Mouse (Mus musculus) embryonic facial prominence, embryonic 12.5 days (tissue): Measurements from ENCODE around the gene Znrf4. TPM values are rescaled to one million over a fixed set of nuclear protein-coding genes. Genes with fewer than 3 reads are reported as not detected.
A peak's percentile ranks its signal among the peaks of the same experiment; 100 is the strongest.

Source experiments
- ATAC-seq: fragments of 200-750 bp; cut with Nextera tagmentation; 2 replicates; pipeline ENCODE4 v1.8.0; 2017; ENCODE audit not compliant: insufficient number of reproducible peaks, insufficient read depth, low FRiP score, low TSS enrichment
- H3K27ac ChIP-seq: fragments of 300-500 bp; sonication (generic); 2 replicates; pipeline ENCODE4 v1.5.1; 2016; ENCODE audit warnings: mild to moderate bottlenecking
- H3K27me3 ChIP-seq: fragments of 300-500 bp; sonication (generic); 2 replicates; pipeline ENCODE4 v1.6.1; 2016; ENCODE audit warnings: mild to moderate bottlenecking, moderate library complexity
- H3K36me3 ChIP-seq: fragments of 300-500 bp; sonication (generic); 2 replicates; pipeline ENCODE4 v1.6.1; 2016; ENCODE audit warnings: mild to moderate bottlenecking
- H3K4me1 ChIP-seq: fragments of 300-500 bp; sonication (generic); 2 replicates; pipeline ENCODE4 v1.6.1; 2016
- H3K4me2 ChIP-seq: fragments of 300-500 bp; sonication (generic); replicated peaks from 2 replicates; pipeline ENCODE4 v1.6.1; 2016; ENCODE audit warnings: mild to moderate bottlenecking, moderate library complexity
- H3K4me3 ChIP-seq: fragments of 300-500 bp; sonication (generic); 2 replicates; pipeline ENCODE4 v1.5.1; 2016; ENCODE audit warnings: mild to moderate bottlenecking
- H3K9ac ChIP-seq: fragments of 300-500 bp; sonication (generic); 2 replicates; pipeline ENCODE4 v1.6.1; 2016; ENCODE audit warnings: mild to moderate bottlenecking, moderate library complexity
- H3K9me3 ChIP-seq: fragments of 300-500 bp; sonication (generic); 2 replicates; pipeline ENCODE4 v1.6.1; 2016; ENCODE audit warnings: mild to moderate bottlenecking, moderate library complexity
- WGBS: fragments of 180-500 bp; shearing (Covaris S2); methylation state at CpG from one replicate; pipeline ENCODE4 v1.1.7; 2016; 5-methylcytosine and 5-hydroxymethylcytosine counted together
- polyA plus RNA-seq: library from polyadenylated mRNA; unstranded; fragments of >200 nt; fragmentation: Nextera tagmentation; extraction: Ambion mirVana; gene quantifications from 2 replicates; pipeline ENCODE4 v1.2.1, GENCODE M21; 2016

Znrf4 gene
- polyA plus RNA-seq, 1 experiment from 2014 or later, result not detected

- H3K9me3 ChIP-seq, result no peaks in the 10 kb centered on the region
- no peaks in the 10 kb centered on the region for H3K27me3 ChIP-seq
- ATAC-seq, result no peak
- no peak overlapping the region for H3K4me3 ChIP-seq
- no peak overlapping the region for H3K27ac ChIP-seq
- H3K36me3 ChIP-seq, result no peaks in the 10 kb centered on the region
- H3K9ac ChIP-seq, result no peak overlapping the region
- no peak overlapping the region for H3K4me2 ChIP-seq
- 62% methylated on average over 17 of the region's 17 CpGs for WGBS
- 0 out of 2 replicates have a peak, but pooled peaks cover 3% of the 10 kb centered on the region for H3K4me1 ChIP-seq
Observed at GRCm38 (mm10) chr17:56547116-56547845, 35.0 kb upstream of the Znrf4 start.

DNA sequence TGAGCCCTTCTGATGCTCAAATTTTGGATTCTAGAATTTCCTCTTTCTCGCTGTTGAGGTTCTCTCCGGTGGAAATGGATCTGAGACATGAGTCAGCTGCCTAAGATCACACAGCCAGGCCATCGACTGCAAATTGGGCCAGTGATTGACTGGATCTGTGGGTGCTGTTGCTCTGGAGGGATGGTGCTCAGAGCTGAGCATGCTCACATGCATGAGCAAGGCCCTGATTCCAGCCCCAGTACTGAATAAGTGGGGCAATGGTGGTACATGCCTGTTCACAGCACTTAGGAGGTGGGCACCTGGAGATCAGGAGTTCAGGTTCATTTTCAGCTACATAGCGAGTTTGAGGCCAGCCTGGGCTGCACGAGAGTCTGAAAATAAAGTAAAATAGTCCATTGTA lies 34.3 kb upstream of the Znrf4 start:
- no peaks in the 10 kb centered on the region for H3K27me3 ChIP-seq
- H3K9ac ChIP-seq, result no peak overlapping the region
- H3K9me3 ChIP-seq, result no peaks in the 10 kb centered on the region
- WGBS, result 83% methylated on average over 5 of the region's 5 CpGs
- ATAC-seq, result no peak
- no peaks in the 10 kb centered on the region for H3K36me3 ChIP-seq
- no peak overlapping the region for H3K27ac ChIP-seq
- 0 out of 2 replicates have a peak, but pooled peaks cover 3% of the 10 kb centered on the region for H3K4me1 ChIP-seq
- no peak overlapping the region for H3K4me2 ChIP-seq
- no peak overlapping the region for H3K4me3 ChIP-seq

DNA sequence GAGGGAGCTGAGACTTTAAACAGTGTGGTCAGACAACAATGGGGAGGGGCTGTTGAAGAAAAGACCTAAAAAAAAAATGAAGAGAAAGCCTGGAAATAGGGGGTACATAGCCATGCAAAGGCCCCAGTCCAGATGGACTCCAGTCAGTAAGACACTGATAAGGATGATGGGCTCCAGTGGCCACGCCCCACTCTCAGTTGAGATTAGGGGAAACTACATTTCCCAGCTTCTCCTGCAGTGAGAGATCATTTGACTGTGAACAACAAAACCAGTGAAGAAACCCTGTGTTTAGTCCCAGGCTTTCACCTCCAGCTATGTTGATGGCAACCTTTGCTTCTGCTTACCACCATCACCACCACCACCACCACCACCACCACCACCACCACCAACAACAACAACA lies 33.7 kb upstream of the Znrf4 start:
- 67% methylated on average over 1 of the region's 1 CpGs for WGBS
- no peak overlapping the region for H3K9ac ChIP-seq
- no peak overlapping the region for H3K4me3 ChIP-seq
- no peak overlapping the region for H3K27ac ChIP-seq
- no peak for ATAC-seq
- no peaks in the 10 kb centered on the region for H3K9me3 ChIP-seq
- no peaks in the 10 kb centered on the region for H3K36me3 ChIP-seq
- no peaks in the 10 kb centered on the region for H3K27me3 ChIP-seq
- H3K4me1 ChIP-seq, result 0 out of 2 replicates have a peak, but pooled peaks cover 3% of the 10 kb centered on the region
- H3K4me2 ChIP-seq, result no peak overlapping the region

- no peaks in the 10 kb centered on the region for H3K27me3 ChIP-seq
- no peak overlapping the region for H3K4me2 ChIP-seq
- H3K4me3 ChIP-seq, result no peak overlapping the region
- no peaks in the 10 kb centered on the region for H3K9me3 ChIP-seq
- no peak overlapping the region for H3K27ac ChIP-seq
- 80% methylated on average over 7 of the region's 7 CpGs for WGBS
- H3K36me3 ChIP-seq, result no peaks in the 10 kb centered on the region
- H3K4me1 ChIP-seq, result 0 out of 2 replicates have a peak, but pooled peaks cover 3% of the 10 kb centered on the region
- ATAC-seq, result no peak
- H3K9ac ChIP-seq, result no peak overlapping the region
Observed at GRCm38 (mm10) chr17:56544699-56545387, 32.6 kb upstream of the Znrf4 start.

DNA sequence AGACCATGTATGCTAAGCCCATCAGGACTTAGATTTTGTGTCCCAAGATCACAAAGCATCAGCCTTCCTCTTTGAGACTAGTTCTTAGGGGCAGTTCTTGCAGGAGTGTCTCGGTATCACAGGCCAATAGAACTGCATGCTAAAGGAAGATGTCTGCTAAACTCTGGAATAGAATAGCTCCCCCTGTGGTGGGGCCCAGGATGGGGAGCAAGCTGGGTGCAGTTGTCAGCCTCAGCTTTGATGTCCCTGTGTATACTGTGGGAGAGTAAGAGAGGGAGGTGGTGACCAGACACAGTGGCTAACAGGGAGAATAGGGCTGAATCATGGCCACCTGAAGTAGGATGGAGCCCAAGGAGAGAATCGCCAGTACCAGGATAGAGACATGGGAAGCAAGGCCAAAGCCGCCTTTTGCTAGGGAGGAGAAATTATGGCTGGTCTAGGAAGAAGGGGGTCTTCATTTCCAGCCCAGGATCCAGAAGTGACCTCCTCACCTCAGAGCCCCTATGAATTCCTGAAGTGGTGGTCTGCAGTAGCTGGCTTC lies 31.5 kb upstream of the Znrf4 start:
- H3K4me3 ChIP-seq, result no peak overlapping the region
- no peaks in the 10 kb centered on the region for H3K9me3 ChIP-seq
- H3K4me2 ChIP-seq, result no peak overlapping the region
- H3K27ac ChIP-seq, result no peak overlapping the region
- no peak overlapping the region for H3K9ac ChIP-seq
- no peaks in the 10 kb centered on the region for H3K27me3 ChIP-seq
- no peak for ATAC-seq
- H3K4me1 ChIP-seq, result 0 out of 2 replicates have a peak, but pooled peaks cover 3% of the 10 kb centered on the region
- 80% methylated on average over 3 of the region's 3 CpGs for WGBS
- H3K36me3 ChIP-seq, result no peaks in the 10 kb centered on the region

DNA sequence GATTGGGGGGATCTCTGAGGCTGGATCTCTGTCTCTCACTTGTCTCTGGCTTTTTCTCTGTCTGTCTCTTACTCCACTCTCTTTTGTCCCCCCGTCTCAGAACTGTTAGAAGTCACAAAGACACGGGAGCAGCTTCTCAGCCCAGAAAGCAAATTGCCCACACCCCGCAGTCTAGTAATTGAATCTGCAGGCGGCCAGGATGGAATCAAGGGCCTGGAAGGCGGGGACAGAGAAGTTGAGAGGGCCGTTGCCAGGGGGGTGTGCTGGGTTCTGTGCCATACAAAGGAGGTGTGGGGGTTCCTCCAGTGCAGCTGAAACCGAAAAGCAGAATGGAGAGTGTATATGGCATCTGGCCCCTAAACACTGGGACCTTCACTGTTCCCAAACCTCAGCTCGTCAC lies 30.5 kb upstream of the Znrf4 start:
- no peaks in the 10 kb centered on the region for H3K27me3 ChIP-seq

GRCm38 (mm10) chr17:56540562-56540975 lies 28.3 kb upstream of the Znrf4 start:
- Histone ChIP-seq H3K4me2 (no peak overlapping the region), H3K27me3 (no peaks in the 10 kb centered on the region), H3K9ac (no peak overlapping the region), H3K4me3 (no peak overlapping the region), H3K9me3 (no peaks in the 10 kb centered on the region), H3K36me3 (no peaks in the 10 kb centered on the region), H3K4me1 (no peaks in the 10 kb centered on the region), H3K27ac (no peak overlapping the region)
- 0 out of 2 replicates have a peak, but pooled peaks have one; percentile 24 for ATAC-seq
- 32% methylated on average over 6 of the region's 6 CpGs for WGBS

More for the DNA sequence above, 30.5 kb upstream of the Znrf4 start:
- Histone ChIP-seq H3K4me1 (no peaks in the 10 kb centered on the region), H3K27ac (no peak overlapping the region), H3K4me3 (no peak overlapping the region), H3K36me3 (no peaks in the 10 kb centered on the region), H3K4me2 (no peak overlapping the region), H3K9ac (no peak overlapping the region), H3K9me3 (no peaks in the 10 kb centered on the region)
- no peak for ATAC-seq
- WGBS, result 44% methylated on average over 8 of the region's 8 CpGs

DNA sequence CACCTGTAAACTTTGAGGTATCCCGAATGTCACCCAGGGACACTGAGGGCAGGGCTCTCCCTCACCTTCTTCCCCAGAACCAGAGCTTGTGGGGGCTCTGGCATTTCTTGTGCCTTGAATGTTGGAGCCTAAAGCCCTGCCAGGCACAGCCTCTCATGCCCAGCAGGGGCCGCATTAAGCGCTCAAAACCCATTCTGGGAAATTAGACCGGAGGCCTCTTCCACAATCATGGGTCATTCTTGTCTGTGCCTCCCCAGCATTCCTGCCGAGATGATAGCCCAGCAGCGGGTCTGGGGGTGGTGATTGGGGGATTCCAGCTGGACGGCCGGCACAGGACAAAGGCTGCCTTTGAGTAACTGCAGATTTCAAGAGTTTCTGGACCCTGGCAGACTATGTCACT lies 25.7 kb upstream of the Znrf4 start:
- Histone ChIP-seq H3K36me3 (no peaks in the 10 kb centered on the region), H3K4me1 (no peaks in the 10 kb centered on the region), H3K27ac (no peak overlapping the region), H3K9me3 (no peaks in the 10 kb centered on the region), H3K9ac (no peak overlapping the region), H3K4me2 (no peak overlapping the region), H3K4me3 (no peak overlapping the region), H3K27me3 (no peaks in the 10 kb centered on the region)
- no peak for ATAC-seq
- 19% methylated on average over 8 of the region's 8 CpGs for WGBS

DNA sequence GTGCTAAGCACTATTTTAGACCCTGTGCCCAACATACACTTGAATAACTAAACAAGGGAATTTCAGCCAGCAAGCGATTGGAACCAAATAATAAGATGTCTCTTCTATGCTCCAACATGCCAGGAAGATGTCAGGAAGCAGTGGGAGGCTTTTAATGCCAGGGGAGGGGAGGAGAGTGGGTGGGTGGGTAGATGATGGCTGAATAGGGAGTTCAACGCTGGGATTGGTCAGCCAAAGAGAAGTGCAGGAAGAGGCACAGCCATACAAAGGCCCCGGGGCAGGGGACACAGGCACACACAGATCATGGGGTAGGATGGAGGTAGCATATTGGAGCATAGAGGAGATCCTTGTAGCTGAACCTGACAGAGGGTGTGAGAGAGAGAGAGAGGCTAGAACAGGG lies 24.6 kb upstream of the Znrf4 start:
- no peaks in the 10 kb centered on the region for H3K27me3 ChIP-seq
- no peak overlapping the region for H3K9ac ChIP-seq
- H3K4me1 ChIP-seq, result no peaks in the 10 kb centered on the region
- H3K9me3 ChIP-seq, result no peaks in the 10 kb centered on the region
- WGBS, result 67% methylated on average over 3 of the region's 3 CpGs
- no peak overlapping the region for H3K27ac ChIP-seq
- H3K4me2 ChIP-seq, result no peak overlapping the region
- no peak for ATAC-seq
- H3K4me3 ChIP-seq, result no peak overlapping the region
- H3K36me3 ChIP-seq, result no peaks in the 10 kb centered on the region

- H3K27me3 ChIP-seq, result no peaks in the 10 kb centered on the region
- no peak overlapping the region for H3K4me3 ChIP-seq
- 64% methylated on average over 14 of the region's 14 CpGs for WGBS
- no peaks in the 10 kb centered on the region for H3K36me3 ChIP-seq
- no peaks in the 10 kb centered on the region for H3K9me3 ChIP-seq
- no peak overlapping the region for H3K9ac ChIP-seq
- ATAC-seq, result no peak
- no peak overlapping the region for H3K4me2 ChIP-seq
- no peaks in the 10 kb centered on the region for H3K4me1 ChIP-seq
- no peak overlapping the region for H3K27ac ChIP-seq
Observed at GRCm38 (mm10) chr17:56536192-56536591, 24.0 kb upstream of the Znrf4 start.

DNA sequence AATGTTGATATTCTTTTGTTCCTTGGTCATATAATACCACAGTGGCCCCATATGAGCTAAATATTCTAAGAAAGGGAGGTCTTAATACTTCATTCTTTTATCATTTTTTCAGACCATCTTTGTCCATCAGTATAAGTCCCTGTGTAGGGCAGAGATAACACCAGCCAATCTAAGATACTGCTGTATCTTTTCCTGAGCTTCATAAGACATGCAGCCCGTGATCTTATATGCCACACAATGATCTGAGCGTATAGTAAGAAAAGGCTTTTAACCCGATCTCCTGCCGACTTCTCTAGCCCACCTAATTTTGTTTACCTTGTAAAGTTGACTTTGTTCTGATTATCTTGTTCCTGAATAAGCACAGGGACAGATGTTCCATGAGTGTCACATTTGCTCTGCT lies 12.7 kb upstream of the Znrf4 start:
- no peak for ATAC-seq
- no peaks in the 10 kb centered on the region for H3K4me1 ChIP-seq
- no peaks in the 10 kb centered on the region for H3K36me3 ChIP-seq
- H3K27ac ChIP-seq, result no peak overlapping the region
- H3K4me3 ChIP-seq, result no peak overlapping the region
- H3K9me3 ChIP-seq, result no peaks in the 10 kb centered on the region
- no peak overlapping the region for H3K9ac ChIP-seq
- no peaks in the 10 kb centered on the region; the same call in 1 of the 2 replicates for H3K27me3 ChIP-seq
- H3K4me2 ChIP-seq, result no peak overlapping the region
- 70% methylated on average over 4 of the region's 4 CpGs for WGBS

GRCm38 (mm10) chr17:56522744-56523143 lies 10.5 kb upstream of the Znrf4 start:
- Histone ChIP-seq H3K9ac (no peak overlapping the region), H3K4me3 (no peak overlapping the region), H3K36me3 (no peaks in the 10 kb centered on the region), H3K4me2 (no peak overlapping the region), H3K27ac (no peak overlapping the region), H3K4me1 (no peaks in the 10 kb centered on the region), H3K9me3 (no peaks in the 10 kb centered on the region), H3K27me3 (no peaks in the 10 kb centered on the region; the same call in 1 of the 2 replicates)
- no peak for ATAC-seq
- 48% methylated on average over 1 of the region's 1 CpGs for WGBS
